Mouse (Mus musculus) ES-CJ7 (cell line): ENCODE data around the gene Taar6.

Source experiments
- DNase-seq: peaks from one replicate; pipeline ENCODE4 v3.0.0; 2011; ENCODE audit warnings: low read depth, low spot score

The Taar6 gene

GRCm38 (mm10) chr10:23985546-23985945, at the start of gene Taar6:
Gene Taar6 (minus strand): TSS chr10:23985646.
- DNase-seq = no peak

GRCm38 (mm10) chr10:24031347-24031746, 45.9 kb upstream of the Taar6 start:
- no peak for DNase-seq

- no peak for DNase-seq
Measured at GRCm38 (mm10) chr10:24026922-24027321, 41.5 kb upstream of the Taar6 start, which contains the start of gene Taar7d. Gene Taar7d (plus strand): TSS chr10:24027222.

- DNase-seq = no peak
Measured at GRCm38 (mm10) chr10:24008143-24008542, 22.7 kb upstream of the Taar6 start.

GRCm38 (mm10) chr10:24007034-24007433, 21.6 kb upstream of the Taar6 start:
- no peak for DNase-seq

- no peak for DNase-seq
Measured at GRCm38 (mm10) chr10:24006442-24006841, 21.0 kb upstream of the Taar6 start.

- no peak for DNase-seq
Measured at GRCm38 (mm10) chr10:23999639-24000038, 14.2 kb upstream of the Taar6 start, which contains the start of gene Taar7b. Gene Taar7b (plus strand): TSS chr10:23999939.

- no peak for DNase-seq
Measured at GRCm38 (mm10) chr10:23993381-23993780, 7.9 kb upstream of the Taar6 start, which contains the start of gene Taar7a. Gene Taar7a (minus strand): TSS chr10:23993481.

GRCm38 (mm10) chr10:23986419-23986818, 973 bp upstream of the Taar6 start:
- DNase-seq = no peak

GRCm38 (mm10) chr10:23978901-23979705, 6.3 kb downstream of the Taar6 start:
- peak; percentile 94 for DNase-seq

- DNase-seq = peak; percentile 79
Measured at GRCm38 (mm10) chr10:23977958-23978357, 7.5 kb downstream of the Taar6 start.

GRCm38 (mm10) chr10:23971256-23971655, 14.2 kb downstream of the Taar6 start:
- no peak for DNase-seq

- DNase-seq = no peak
Measured at GRCm38 (mm10) chr10:23970656-23971165, 14.7 kb downstream of the Taar6 start, which contains the start of gene Taar5. Gene Taar5 (plus strand): TSS chr10:23970706.

GRCm38 (mm10) chr10:23964921-23965610, 20.4 kb downstream of the Taar6 start:
- DNase-seq = no peak

- no peak for DNase-seq
Measured at GRCm38 (mm10) chr10:23963444-23963843, 22.0 kb downstream of the Taar6 start.

- no peak for DNase-seq
Measured at GRCm38 (mm10) chr10:23960444-23960915, 25.0 kb downstream of the Taar6 start, which contains the start of gene Taar4. Gene Taar4 (plus strand): TSS chr10:23960494.

- DNase-seq = no peak
Measured at GRCm38 (mm10) chr10:23959071-23959470, 26.4 kb downstream of the Taar6 start.

GRCm38 (mm10) chr10:23951714-23952113, 33.7 kb downstream of the Taar6 start:
- DNase-seq = no peak

- no peak for DNase-seq
Measured at GRCm38 (mm10) chr10:23949508-23950005, 35.9 kb downstream of the Taar6 start, which contains the start of gene Taar3. Gene Taar3 (plus strand): TSS chr10:23949558.

- no peak for DNase-seq
Measured at GRCm38 (mm10) chr10:23948026-23948425, 37.4 kb downstream of the Taar6 start.

- peak; percentile 87 for DNase-seq
Measured at GRCm38 (mm10) chr10:23942465-23942864, 43.0 kb downstream of the Taar6 start.

- no peak for DNase-seq
Measured at GRCm38 (mm10) chr10:23938312-23938711, 47.1 kb downstream of the Taar6 start, which contains the start of gene Taar2. Gene Taar2 (plus strand): TSS chr10:23938572.
